Mouse (Mus musculus) spleen, adult 2 months (tissue): Measurements from ENCODE around the gene Alx3.

ENCODE experiments used
- CTCF ChIP-seq: fragments of 200-500 bp; IDR thresholded peaks from 2 replicates; pipeline ENCODE4 v1.5.1; 2011; ENCODE audit warnings: mild to moderate bottlenecking, inconsistent platforms; ENCODE audit not compliant: insufficient read depth, insufficient read length, insufficient replicate concordance; ENCODE audit errors: extremely low read depth
- POLR2A ChIP-seq: fragments of 200-500 bp; IDR thresholded peaks from 2 replicates; pipeline ENCODE4 v1.6.1; 2011; ENCODE audit warnings: low read depth, low read length, inconsistent platforms

GRCm38 (mm10) chr3:107608808-107609207, 14.0 kb downstream of the Alx3 start:
- no peak for TF ChIP-seq POLR2A
- no peak for TF ChIP-seq CTCF
